Mouse (Mus musculus) liver, embryonic 16.5 days (tissue): ENCODE results near the gene Adprm. TPM values are rescaled to one million over a fixed set of nuclear protein-coding genes. Genes with fewer than 3 reads are reported as not detected.
"Not testable (repeated sequence)": the region's sequence is repeated elsewhere in the genome, so short reads cannot be mapped to it uniquely, and the experiment has no call there.

Experiments
- ATAC-seq: fragments of 200-750 bp; cut with Nextera tagmentation; 2 replicates; pipeline ENCODE4 v1.8.0; 2017; ENCODE audit warnings: low read depth, mild to moderate bottlenecking, moderate number of reproducible peaks, moderate library complexity
- H3K27ac ChIP-seq: fragments of 300-500 bp; sonication (generic); 2 replicates; pipeline ENCODE4 v1.5.1; 2014; ENCODE audit warnings: mild to moderate bottlenecking, low read length
- H3K27me3 ChIP-seq: fragments of 300-500 bp; sonication (generic); 2 replicates; pipeline ENCODE4 v1.6.1; 2014; ENCODE audit warnings: low read depth, low read length, mixed read lengths; ENCODE audit not compliant: control insufficient read depth, insufficient read depth
- H3K36me3 ChIP-seq: fragments of 300-500 bp; sonication (generic); 2 replicates; pipeline ENCODE4 v1.6.1; 2014; ENCODE audit warnings: mild to moderate bottlenecking; ENCODE audit not compliant: control insufficient read depth, insufficient read depth
- H3K4me1 ChIP-seq: fragments of 300-500 bp; sonication (generic); 2 replicates; pipeline ENCODE4 v1.6.1; 2014; ENCODE audit warnings: low read depth, low read length, mixed read lengths; ENCODE audit not compliant: control insufficient read depth
- H3K4me2 ChIP-seq: fragments of 300-500 bp; sonication (generic); 2 replicates; pipeline ENCODE4 v1.6.1; 2014; ENCODE audit warnings: low read depth, low read length, mixed read lengths
- H3K4me3 ChIP-seq: fragments of 300-500 bp; sonication (generic); 2 replicates; pipeline ENCODE4 v1.5.1; 2014; ENCODE audit warnings: low read depth, mild to moderate bottlenecking, low read length
- H3K9ac ChIP-seq: fragments of 300-500 bp; sonication (generic); 2 replicates; pipeline ENCODE4 v1.6.1; 2014; ENCODE audit warnings: low read depth, low read length
- H3K9me3 ChIP-seq: fragments of 300-500 bp; sonication (generic); replicated peaks from 2 replicates; pipeline ENCODE4 v1.6.1; 2016; ENCODE audit warnings: low read length; ENCODE audit not compliant: control insufficient read depth
- WGBS: fragments of 180-500 bp; shearing (Covaris S2); extraction: QIAGEN DNeasy Blood & Tissue Kit; methylation state at CpG from one replicate; pipeline ENCODE4 v1.1.7; 2014; ENCODE audit not compliant: insufficient replicate concordance; 5-methylcytosine and 5-hydroxymethylcytosine counted together
- polyA plus RNA-seq: library from polyadenylated mRNA; unstranded; fragments of >200 nt; fragmentation: Nextera tagmentation; extraction: Ambion mirVana; gene quantifications from 2 replicates; pipeline ENCODE4 v1.2.1, GENCODE M21; 2015

Gene Adprm
- polyA plus RNA-seq, 1 experiment from 2014 or later = 9.4 TPM

GRCm38 (mm10) chr11:67023802-67024340 is 28.5 kb downstream of the Adprm start:
- Histone ChIP-seq H3K27me3 (no peaks in the 10 kb centered on the region), H3K4me1 (peaks cover 9% of the 10 kb centered on the region), H3K4me3 (no peak overlapping the region), H3K9ac (no peak overlapping the region), H3K27ac (no peak overlapping the region), H3K9me3 (no peaks in the 10 kb centered on the region), H3K36me3 (no peaks in the 10 kb centered on the region), H3K4me2 (peak overlapping the region; percentile 71)
- WGBS = 46% methylated on average over 6 of the region's 6 CpGs
- ATAC-seq = no peak

DNA sequence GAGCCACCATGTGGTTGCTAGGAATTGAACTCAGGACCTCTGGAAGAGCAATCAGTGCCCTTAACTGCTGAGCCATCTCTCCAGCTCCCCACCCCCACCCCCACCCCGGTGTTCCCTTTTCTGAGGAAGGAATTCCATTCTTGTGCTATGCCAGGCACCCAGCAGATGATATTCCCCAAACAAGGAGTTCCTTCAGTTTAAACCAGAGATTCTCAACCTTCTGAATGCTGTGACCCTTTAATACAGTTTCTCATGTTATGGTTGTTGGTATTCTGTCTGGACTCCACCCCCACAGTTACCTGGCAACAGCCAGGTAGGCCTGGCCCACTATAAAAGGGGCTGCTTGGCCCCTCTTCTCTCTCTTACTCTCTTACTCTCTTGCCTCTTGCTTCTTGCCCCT is 29.2 kb downstream of the Adprm start:
- H3K27ac ChIP-seq, H3K9me3 ChIP-seq, H3K27me3 ChIP-seq, H3K4me1 ChIP-seq, H3K36me3 ChIP-seq, H3K9ac ChIP-seq, ATAC-seq, H3K4me3 ChIP-seq, H3K4me2 ChIP-seq: not testable (repeated sequence)
- WGBS = 33% methylated on average over 1 of the region's 1 CpGs

GRCm38 (mm10) chr11:67022354-67023115 is 29.9 kb downstream of the Adprm start:
- Histone ChIP-seq H3K9me3 (no peaks in the 10 kb centered on the region), H3K4me3 (no peak overlapping the region), H3K4me1 (peaks cover 9% of the 10 kb centered on the region), H3K27me3 (no peaks in the 10 kb centered on the region), H3K9ac (no peak overlapping the region), H3K36me3 (no peaks in the 10 kb centered on the region), H3K27ac (no peak overlapping the region), H3K4me2 (no peak overlapping the region)
- no peak for ATAC-seq
- 66% methylated on average over 13 of the region's 13 CpGs for WGBS

- Histone ChIP-seq H3K4me1 (peaks cover 9% of the 10 kb centered on the region), H3K36me3 (no peaks in the 10 kb centered on the region), H3K4me3 (no peak overlapping the region), H3K9me3 (no peaks in the 10 kb centered on the region), H3K27ac (no peak overlapping the region), H3K27me3 (no peaks in the 10 kb centered on the region), H3K4me2 (no peak overlapping the region), H3K9ac (no peak overlapping the region)
- ATAC-seq = no peak
- WGBS = 3% methylated on average over 12 of the region's 12 CpGs
Measured at GRCm38 (mm10) chr11:67020948-67021347, 31.4 kb downstream of the Adprm start.

DNA sequence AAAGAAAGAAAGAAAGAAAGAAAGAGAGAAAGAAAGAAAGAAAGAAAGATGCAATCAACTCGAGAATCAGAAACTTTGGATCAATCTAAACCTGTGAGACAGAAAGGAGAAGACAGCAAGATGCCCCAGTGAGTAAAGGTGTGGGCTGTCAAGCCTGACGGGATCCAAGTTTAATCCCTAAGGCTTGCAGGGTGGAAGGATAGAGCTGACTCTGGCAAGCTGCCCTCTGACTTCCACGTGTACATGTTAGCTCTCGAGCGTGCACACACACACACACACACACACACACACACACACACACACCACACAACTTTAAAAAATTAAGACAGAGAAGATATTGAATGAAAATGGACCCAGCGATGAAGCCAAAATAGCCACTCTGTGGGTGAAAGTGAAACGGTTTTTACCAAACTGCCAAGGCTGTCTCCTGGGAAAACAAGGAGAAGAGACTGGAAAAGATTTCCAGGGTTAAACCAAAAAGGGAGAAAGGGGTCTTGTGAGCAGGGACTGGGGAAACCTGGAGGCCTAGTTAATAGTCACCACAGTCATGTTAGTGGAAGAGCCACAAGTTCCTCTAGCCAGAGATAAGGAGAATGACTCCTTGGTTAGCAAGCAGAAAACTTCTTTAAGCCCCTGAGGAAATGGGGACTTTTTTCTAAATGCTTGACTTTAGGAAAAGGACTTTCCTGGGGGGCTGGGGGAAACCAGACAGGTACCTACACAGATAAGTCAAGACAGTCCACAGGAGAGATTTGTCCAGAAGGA is 32.5 kb downstream of the Adprm start:
- no peak for ATAC-seq
- Histone ChIP-seq H3K4me2 (no peak overlapping the region), H3K27me3 (no peaks in the 10 kb centered on the region), H3K4me3 (no peak overlapping the region), H3K27ac (no peak overlapping the region), H3K9me3 (no peaks in the 10 kb centered on the region), H3K36me3 (no peaks in the 10 kb centered on the region), H3K4me1 (peaks cover 2% of the 10 kb centered on the region), H3K9ac (no peak overlapping the region)
- WGBS = 43% methylated on average over 7 of the region's 7 CpGs

GRCm38 (mm10) chr11:67017801-67018591 is 34.4 kb downstream of the Adprm start:
- Histone ChIP-seq H3K4me1 (no peaks in the 10 kb centered on the region; the same call in 1 of the 2 replicates), H3K4me2 (no peak overlapping the region), H3K36me3 (no peaks in the 10 kb centered on the region), H3K27me3 (no peaks in the 10 kb centered on the region), H3K9ac (no peak overlapping the region), H3K9me3 (no peaks in the 10 kb centered on the region), H3K27ac (no peak overlapping the region), H3K4me3 (no peak overlapping the region)
- no peak for ATAC-seq
- 9% methylated on average over 12 of the region's 12 CpGs for WGBS

DNA sequence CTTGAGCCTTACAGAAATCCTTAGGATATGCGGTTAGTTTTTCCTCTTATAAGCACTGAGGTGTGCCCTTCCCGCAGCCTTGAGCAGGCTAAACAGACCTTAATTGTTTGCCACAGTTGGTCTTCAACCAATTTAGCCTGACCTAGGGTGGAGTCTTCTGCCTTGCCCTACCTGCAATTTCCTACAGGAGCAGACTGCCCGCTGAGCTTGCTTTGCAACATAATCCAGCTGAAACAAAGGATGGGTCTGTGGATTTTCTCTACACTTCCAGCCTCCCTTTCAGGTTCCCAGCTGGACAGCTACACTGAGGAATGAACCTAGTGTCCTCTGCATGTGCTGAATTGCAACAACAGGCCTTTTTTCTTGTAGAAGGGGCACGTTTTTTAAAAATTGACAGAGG is 40.8 kb downstream of the Adprm start:
- Histone ChIP-seq H3K4me3 (no peak overlapping the region), H3K27me3 (no peaks in the 10 kb centered on the region), H3K4me2 (no peak overlapping the region), H3K9me3 (no peaks in the 10 kb centered on the region), H3K4me1 (no peaks in the 10 kb centered on the region), H3K36me3 (no peaks in the 10 kb centered on the region), H3K9ac (no peak overlapping the region), H3K27ac (no peak overlapping the region)
- WGBS = 49% methylated on average over 4 of the region's 4 CpGs
- no peak for ATAC-seq

DNA sequence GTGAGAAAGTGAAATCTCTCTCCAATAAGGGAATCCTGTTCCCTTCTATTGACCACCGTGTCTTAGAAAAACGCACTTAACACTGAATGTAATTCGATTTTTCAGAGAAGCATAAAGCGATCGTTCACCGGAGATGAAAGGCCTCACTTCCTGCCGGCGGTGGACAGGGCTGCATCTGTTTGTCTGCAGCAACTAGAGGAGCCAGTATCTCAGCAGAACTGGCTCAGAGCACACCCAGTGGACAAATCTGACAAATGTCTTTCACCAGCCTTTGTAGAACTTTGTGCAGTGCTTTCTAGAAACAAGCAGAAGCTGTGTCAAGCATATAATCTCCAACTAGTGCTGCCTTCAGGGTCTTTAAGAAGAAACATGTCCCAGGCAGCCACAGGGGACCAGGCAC is 42.0 kb downstream of the Adprm start:
- no peaks in the 10 kb centered on the region for H3K27me3 ChIP-seq
- H3K9me3 ChIP-seq = no peaks in the 10 kb centered on the region
- H3K36me3 ChIP-seq = no peaks in the 10 kb centered on the region
- no peak overlapping the region for H3K4me2 ChIP-seq
- no peak overlapping the region for H3K4me3 ChIP-seq
- H3K27ac ChIP-seq = no peak overlapping the region
- no peaks in the 10 kb centered on the region for H3K4me1 ChIP-seq
- H3K9ac ChIP-seq = no peak overlapping the region
- ATAC-seq = no peak
- 1% methylated on average over 8 of the region's 8 CpGs for WGBS
